Mouse (Mus musculus) limb, embryonic 14.5 days (tissue): ENCODE results near the gene Tbc1d10a. TPM values are rescaled to one million over a fixed set of nuclear protein-coding genes. Genes with fewer than 3 reads are reported as not detected.

Experiments used
- ATAC-seq: fragments of 200-750 bp; cut with Nextera tagmentation; 2 replicates; pipeline ENCODE4 v1.8.0; 2017; ENCODE audit warnings: low read depth, moderate number of reproducible peaks, moderate TSS enrichment; ENCODE audit not compliant: low FRiP score
- DNase-seq: peaks from one replicate; pipeline ENCODE4 v3.0.0-alpha.2; 2015; ENCODE audit warnings: low spot score
- H3K27ac ChIP-seq: fragments of 300-500 bp; sonication (generic); replicated peaks from 2 replicates; pipeline ENCODE4 v1.5.1; 2014; ENCODE audit warnings: low read depth, mild to moderate bottlenecking, low read length, moderate library complexity, mixed read lengths
- H3K27me3 ChIP-seq: fragments of 300-500 bp; sonication (generic); 2 replicates; pipeline ENCODE4 v1.6.1; 2014; ENCODE audit warnings: low read length, mixed read lengths; ENCODE audit not compliant: control insufficient read depth, insufficient read depth
- H3K36me3 ChIP-seq: fragments of 300-500 bp; sonication (generic); 2 replicates; pipeline ENCODE4 v1.6.1; 2014; ENCODE audit warnings: mild to moderate bottlenecking, low read length, moderate library complexity, mixed read lengths; ENCODE audit not compliant: control insufficient read depth, insufficient read depth
- H3K4me1 ChIP-seq: fragments of 300-500 bp; sonication (generic); 2 replicates; pipeline ENCODE4 v1.6.1; 2014; ENCODE audit warnings: antibody characterized with exemption, low read length, mixed read lengths; ENCODE audit not compliant: control insufficient read depth, insufficient read depth
- H3K4me2 ChIP-seq: fragments of 300-500 bp; sonication (generic); replicated peaks from 2 replicates; pipeline ENCODE4 v1.6.1; 2014; ENCODE audit warnings: low read depth, mild to moderate bottlenecking, low read length, moderate library complexity; ENCODE audit not compliant: severe bottlenecking
- H3K4me3 ChIP-seq: fragments of 300-500 bp; sonication (generic); replicated peaks from 2 replicates; pipeline ENCODE4 v1.5.1; 2014; ENCODE audit warnings: low read length
- H3K9ac ChIP-seq: fragments of 300-500 bp; sonication (generic); 2 replicates; pipeline ENCODE4 v1.6.1; 2014; ENCODE audit warnings: mild to moderate bottlenecking, low read depth, low read length, moderate library complexity; ENCODE audit not compliant: severe bottlenecking
- H3K9me3 ChIP-seq: fragments of 300-500 bp; sonication (generic); 2 replicates; pipeline ENCODE4 v1.6.1; 2016; ENCODE audit warnings: low read length; ENCODE audit not compliant: control insufficient read depth
- POLR2A ChIP-seq: fragments of 200-500 bp; IDR thresholded peaks from 2 replicates; pipeline ENCODE4 v1.8.0; 2012; ENCODE audit warnings: inconsistent platforms, mild to moderate bottlenecking, moderate library complexity, borderline replicate concordance; ENCODE audit not compliant: insufficient read depth, insufficient read length; ENCODE audit errors: extremely low read depth
- whole genome bisulfite sequencing: fragments of 180-500 bp; shearing (Covaris S2); extraction: QIAGEN DNeasy Blood & Tissue Kit; methylation state at CpG from one replicate; pipeline ENCODE4 v1.1.7; 2014; 5-methylcytosine and 5-hydroxymethylcytosine counted together
- polyA plus RNA-seq, 2 experiments: library from polyadenylated mRNA; depleted of rRNA in 1 of 2; stranded (reverse) in 1 of 2; unstranded in 1 of 2; fragments of >200 nt; fragmentation: Nextera tagmentation in 1 of 2; extraction: Ambion mirVana in 1 of 2; gene quantifications; 2 replicates each; pipeline versions ENCODE4 v1.2.1 to v1.2.3; 2012 to 2014

The Tbc1d10a gene
- polyA plus RNA-seq, 2 experiments = 38.8 to 66.3 TPM

GRCm38 (mm10) chr11:4222046-4222950 is 35.7 kb downstream of the Tbc1d10a start:
- TF ChIP-seq POLR2A = no peak
- H3K9ac ChIP-seq = no peak overlapping the region
- WGBS = 76% methylated on average over 17 of the region's 17 CpGs
- H3K4me3 ChIP-seq = no peak overlapping the region
- no peak for ATAC-seq
- no peak overlapping the region for H3K27ac ChIP-seq
- H3K36me3 ChIP-seq = no peaks in the 10 kb centered on the region
- no peaks in the 10 kb centered on the region for H3K9me3 ChIP-seq
- H3K4me1 ChIP-seq = peaks cover 14% of the 10 kb centered on the region
- DNase-seq = no peak
- H3K4me2 ChIP-seq = no peak overlapping the region
- H3K27me3 ChIP-seq = no peaks in the 10 kb centered on the region

GRCm38 (mm10) chr11:4223393-4224188 is 37.0 kb downstream of the Tbc1d10a start:
- no peak overlapping the region for H3K9ac ChIP-seq
- no peak for DNase-seq
- no peak for ATAC-seq
- H3K4me2 ChIP-seq = no peak overlapping the region
- H3K9me3 ChIP-seq = no peaks in the 10 kb centered on the region
- H3K27ac ChIP-seq = no peak overlapping the region
- H3K27me3 ChIP-seq = no peaks in the 10 kb centered on the region
- H3K4me1 ChIP-seq = peaks cover 7% of the 10 kb centered on the region
- no peak overlapping the region for H3K4me3 ChIP-seq
- H3K36me3 ChIP-seq = no peaks in the 10 kb centered on the region
- WGBS = 36% methylated on average over 5 of the region's 7 CpGs
- TF ChIP-seq POLR2A = no peak

- no peak for ATAC-seq
- peaks cover 3% of the 10 kb centered on the region for H3K4me1 ChIP-seq
- no peak overlapping the region for H3K27ac ChIP-seq
- DNase-seq = no peak
- no peak overlapping the region for H3K4me3 ChIP-seq
- no peak overlapping the region for H3K4me2 ChIP-seq
- no peaks in the 10 kb centered on the region for H3K9me3 ChIP-seq
- no peaks in the 10 kb centered on the region for H3K27me3 ChIP-seq
- no peaks in the 10 kb centered on the region for H3K36me3 ChIP-seq
- TF ChIP-seq POLR2A = no peak
- WGBS = 7% methylated on average over 2 of the region's 2 CpGs
- no peak overlapping the region for H3K9ac ChIP-seq
Observed at GRCm38 (mm10) chr11:4224223-4224622, 37.6 kb downstream of the Tbc1d10a start.

GRCm38 (mm10) chr11:4226569-4227325 is 40.2 kb downstream of the Tbc1d10a start:
- no peaks in the 10 kb centered on the region for H3K9me3 ChIP-seq
- H3K27ac ChIP-seq = no peak overlapping the region
- TF ChIP-seq POLR2A = no peak
- no peaks in the 10 kb centered on the region for H3K36me3 ChIP-seq
- WGBS = 74% methylated on average over 5 of the region's 5 CpGs
- H3K4me1 ChIP-seq = no peaks in the 10 kb centered on the region; the same call in 1 of the 2 replicates
- no peak overlapping the region for H3K9ac ChIP-seq
- no peaks in the 10 kb centered on the region for H3K27me3 ChIP-seq
- DNase-seq (no peak), ATAC-seq (no peak)
- H3K4me2 ChIP-seq = no peak overlapping the region
- no peak overlapping the region for H3K4me3 ChIP-seq

GRCm38 (mm10) chr11:4228463-4228862 is 41.9 kb downstream of the Tbc1d10a start:
- H3K4me1 ChIP-seq = no peaks in the 10 kb centered on the region; the same call in 1 of the 2 replicates
- H3K36me3 ChIP-seq = no peaks in the 10 kb centered on the region
- no peaks in the 10 kb centered on the region for H3K27me3 ChIP-seq
- no peak overlapping the region for H3K4me2 ChIP-seq
- H3K9ac ChIP-seq = no peak overlapping the region
- ATAC-seq (no peak), DNase-seq (no peak)
- 32% methylated on average over 8 of the region's 8 CpGs for WGBS
- H3K9me3 ChIP-seq = no peaks in the 10 kb centered on the region
- no peak overlapping the region for H3K4me3 ChIP-seq
- no peak overlapping the region for H3K27ac ChIP-seq
- no peak for TF ChIP-seq POLR2A
